Mouse (Mus musculus) cortical plate, adult 2 months (tissue): ENCODE data around the gene Gm10974.

Source experiments
- CTCF ChIP-seq: fragments of 200-500 bp; IDR thresholded peaks from 2 replicates; pipeline ENCODE4 v1.5.1; 2011; ENCODE audit warnings: mild to moderate bottlenecking, control low read depth, low read length; ENCODE audit not compliant: insufficient read depth; ENCODE audit errors: extremely low read depth
- POLR2A ChIP-seq: fragments of 200-500 bp; IDR thresholded peaks from 2 replicates; pipeline ENCODE4 v1.6.1; 2011; ENCODE audit warnings: mild to moderate bottlenecking, low read length, control low read depth; ENCODE audit not compliant: insufficient read depth; ENCODE audit errors: extremely low read depth

- no peak for TF ChIP-seq CTCF
- no peak for TF ChIP-seq POLR2A
These were observed 41.3 kb downstream of the Gm10974 start for GRCm38 (mm10) chr7:66406971-66407370.
